Mouse (Mus musculus) left cerebral cortex, adult 8-10 months (tissue): ENCODE data around the gene Nme4. TPM values are rescaled to one million over a fixed set of nuclear protein-coding genes. Genes with fewer than 3 reads are reported as not detected.

Experiments
- DNase-seq, 2 experiments: peaks; one replicate each; pipeline ENCODE4 v3.0.0; 2022; ENCODE audit warnings: low spot score in 2 of 2
- total RNA-seq, 4 experiments: library from RNA; stranded (reverse); gene quantifications; 2 replicates each; pipeline ENCODE4 v1.2.4; 2022

The Nme4 gene
- total RNA-seq, 4 experiments from 2014 or later, result 2.9 to 5.5 (median 4.6) TPM

GRCm38 (mm10) chr17:26068024-26068830 is 27.2 kb downstream of the Nme4 start:
- no peak for DNase-seq

- no peak for DNase-seq
Measured at GRCm38 (mm10) chr17:26066488-26067020, 28.8 kb downstream of the Nme4 start.

DNA sequence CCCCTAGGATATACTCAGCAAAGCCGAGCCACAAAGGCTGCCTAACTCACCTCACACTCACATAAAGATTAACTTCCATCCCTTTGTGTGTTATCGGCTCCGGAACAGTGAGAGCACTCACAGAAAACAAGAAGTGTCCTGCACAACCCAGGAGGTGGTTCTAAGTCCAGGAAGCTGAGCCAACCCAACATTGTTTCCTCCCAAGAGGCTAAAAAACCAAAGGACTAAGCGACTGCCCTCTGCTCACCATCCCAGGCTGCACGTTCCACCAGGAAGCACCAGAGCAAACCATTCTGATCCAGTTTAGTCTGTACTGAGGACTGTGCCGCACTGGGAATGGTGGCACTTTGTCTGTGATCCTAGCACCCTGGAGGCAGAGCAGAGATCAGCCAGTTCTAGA is 30.5 kb downstream of the Nme4 start:
- no peak for DNase-seq

DNA sequence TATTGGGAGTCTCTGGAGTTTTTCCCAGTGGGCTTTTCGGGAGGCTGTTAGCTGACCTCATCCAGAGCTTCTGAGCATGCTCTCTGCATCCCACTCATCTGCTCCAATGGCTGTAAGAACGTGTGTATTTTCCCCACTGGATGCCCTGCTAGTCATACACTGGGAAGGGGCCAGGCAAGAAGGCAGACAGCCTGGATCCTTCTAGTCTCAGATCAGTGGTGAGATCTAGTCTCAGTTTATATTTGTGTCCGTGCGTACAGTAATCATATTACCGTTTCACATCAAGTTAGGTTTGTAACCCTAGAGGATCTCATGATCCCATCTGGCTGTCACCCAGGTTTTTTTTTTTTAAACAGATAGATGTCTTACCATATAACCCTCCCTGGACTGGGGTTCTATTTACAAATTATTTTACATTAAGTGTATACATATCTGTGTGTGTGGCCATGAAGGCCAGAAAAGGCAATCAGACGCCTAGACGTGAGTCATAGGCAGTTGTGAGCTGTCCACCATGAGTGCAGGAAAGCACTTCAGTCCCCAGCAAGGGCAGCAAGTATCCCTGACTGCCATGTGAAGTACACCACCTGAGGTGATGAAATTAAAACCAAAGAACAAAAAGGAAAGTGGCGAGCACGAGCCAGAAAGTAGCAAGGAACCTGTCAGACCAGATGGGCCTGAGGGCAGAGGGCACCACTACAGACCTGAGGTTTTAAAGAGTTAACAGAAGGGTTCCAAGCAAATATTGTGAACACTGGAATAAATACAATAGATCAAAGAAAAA is 37.4 kb downstream of the Nme4 start:
- DNase-seq, result no peak

GRCm38 (mm10) chr17:26057278-26057677 is 38.1 kb downstream of the Nme4 start:
- peak in 1 of 2 experiments; percentile 54 for DNase-seq

DNA sequence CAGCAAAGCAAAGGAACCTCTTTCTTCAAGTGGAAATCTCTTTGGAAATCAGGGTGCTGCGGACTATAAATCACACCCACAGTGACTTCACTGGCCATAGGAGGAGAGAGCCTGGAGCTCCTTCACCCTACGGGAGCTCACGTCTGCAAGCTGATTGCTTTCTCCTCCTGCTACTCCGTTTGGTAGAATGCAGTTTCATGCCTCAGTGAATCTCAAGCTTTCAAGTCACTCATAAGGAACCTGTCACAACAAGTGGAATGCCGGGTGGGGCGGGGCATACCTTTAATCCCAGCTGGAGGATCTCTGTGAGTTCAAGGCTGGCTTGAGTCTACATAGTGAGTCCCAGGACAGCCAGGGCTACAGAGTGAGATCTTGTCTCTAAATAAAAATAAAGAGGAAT is 40.2 kb downstream of the Nme4 start:
- no peak for DNase-seq

- no peak for DNase-seq
Measured at GRCm38 (mm10) chr17:26054133-26054845, 41.1 kb downstream of the Nme4 start.

DNA sequence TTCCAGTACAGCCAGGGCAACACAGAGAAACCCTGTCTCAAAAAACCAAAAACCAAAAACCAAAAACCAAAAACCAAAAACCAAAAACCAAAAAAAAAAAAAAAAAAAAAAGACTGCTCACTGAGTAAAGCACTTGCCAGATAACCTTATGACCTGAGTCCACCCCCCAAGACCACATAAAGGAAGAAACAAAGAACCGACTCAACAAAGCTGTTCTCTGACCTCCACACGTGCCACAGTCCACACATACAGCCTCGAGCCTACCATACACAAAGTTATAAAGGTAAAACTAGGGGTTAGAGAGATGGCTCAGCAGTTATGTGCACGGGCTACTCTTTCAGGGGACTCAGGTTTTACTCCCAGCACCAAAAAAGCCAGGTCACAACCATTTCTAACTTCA is 42.7 kb downstream of the Nme4 start:
- no peak for DNase-seq

GRCm38 (mm10) chr17:26052074-26052473 is 43.3 kb downstream of the Nme4 start:
- no peak for DNase-seq

GRCm38 (mm10) chr17:26048118-26048517 is 47.3 kb downstream of the Nme4 start:
- DNase-seq, result no peak

DNA sequence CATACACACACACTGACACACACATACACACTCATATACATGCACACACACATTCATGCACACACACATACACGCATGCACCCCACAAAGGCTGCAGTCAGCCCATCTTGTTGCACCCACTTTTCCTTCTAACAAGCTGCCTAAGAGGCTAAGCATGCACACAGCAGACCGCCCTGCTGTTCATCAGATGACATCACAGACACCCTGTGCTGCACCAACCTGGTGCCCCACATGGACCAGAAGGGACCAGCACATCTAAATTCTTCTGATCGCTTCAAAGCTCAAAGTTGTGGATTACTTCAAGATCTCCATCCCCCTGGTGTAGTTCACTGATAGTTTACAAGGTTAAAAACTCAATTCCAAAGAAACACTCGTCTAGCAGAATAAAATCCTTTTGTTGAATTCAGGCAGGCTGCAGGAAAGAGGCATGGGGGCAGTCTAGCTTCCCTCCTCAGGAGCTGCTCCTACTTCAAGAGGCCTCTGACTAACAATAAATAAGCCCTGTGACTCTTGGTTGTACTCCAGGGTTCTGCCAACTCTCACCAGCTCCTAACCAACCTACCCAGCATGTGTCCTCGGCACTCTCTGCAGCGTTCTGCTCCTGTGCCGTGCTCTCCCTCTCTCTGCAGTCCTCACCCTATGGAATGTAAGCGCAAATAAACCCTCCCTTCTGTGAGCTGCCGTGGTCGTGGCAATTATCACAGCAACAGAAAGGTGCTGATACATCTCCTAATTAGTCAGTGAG is 49.0 kb downstream of the Nme4 start:
- no peak for DNase-seq

DNA sequence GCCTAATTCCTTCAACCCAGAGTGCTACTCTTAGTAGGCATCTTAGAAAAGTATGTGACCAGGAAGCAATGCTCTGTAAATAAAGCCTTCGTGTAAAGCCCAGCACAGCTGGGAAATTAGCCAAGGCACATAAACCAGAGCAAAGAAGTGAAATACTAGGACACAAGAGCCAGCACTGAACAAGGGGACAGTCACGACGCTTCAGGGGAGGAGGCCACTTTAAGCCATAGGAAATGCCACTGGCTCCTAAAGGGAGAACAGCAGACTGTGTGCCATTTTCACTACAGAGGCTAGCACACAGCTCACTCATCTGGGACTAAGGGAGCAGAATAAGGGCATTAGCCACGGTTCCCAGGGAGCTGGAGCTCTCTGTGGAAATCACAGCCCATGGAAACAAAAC is 50.1 kb downstream of the Nme4 start:
- no peak for DNase-seq

- peak; percentile 72 to 76 for DNase-seq
Measured at GRCm38 (mm10) chr17:26043249-26043636, 52.2 kb downstream of the Nme4 start.

DNA sequence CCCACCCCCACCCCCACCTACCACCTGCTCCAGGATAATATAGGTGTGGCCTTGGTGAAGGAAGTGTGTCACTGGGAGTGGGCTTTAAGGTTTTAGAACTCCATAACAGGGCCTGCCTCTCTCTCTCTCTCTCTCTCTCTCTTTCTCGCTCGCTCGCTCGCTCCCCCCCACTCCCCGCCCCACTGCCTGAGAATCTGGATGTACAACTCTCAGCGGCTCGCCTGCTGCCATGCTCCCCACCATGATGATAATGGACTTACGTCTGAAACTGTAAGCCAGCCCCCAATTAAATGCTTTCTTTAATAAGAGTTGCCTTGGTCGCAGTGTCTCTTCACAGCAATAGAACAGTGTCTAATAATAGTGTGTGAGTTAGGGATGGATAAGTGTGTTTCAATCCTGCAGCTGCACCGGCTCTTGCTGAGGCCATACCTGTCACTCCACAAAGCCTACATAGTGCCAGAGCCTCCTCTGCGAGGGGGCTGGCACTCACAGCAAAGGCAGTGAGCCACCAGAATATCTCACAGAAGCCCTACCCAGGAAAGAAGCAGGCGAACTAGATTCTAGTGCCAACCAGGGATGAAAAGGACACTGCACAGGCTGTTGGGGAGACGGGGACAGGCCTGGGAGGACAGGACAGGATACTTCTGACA is 52.7 kb downstream of the Nme4 start:
- peak in 1 of 2 experiments; percentile 50 for DNase-seq

Other genes with a start within 250 kb of the Nme4 start
- gene Wdr90, start 234.1 kb downstream of the Nme4 start, total RNA-seq, result 10 to 100 TPM; 23.4 to 29.1 (median 24.5) TPM
- gene Mcrip2, start 226.8 kb downstream of the Nme4 start, total RNA-seq, result 10 to 100 TPM; 16.8 to 25.2 (median 19.0) TPM
- 10 to 100 TPM; 31.4 to 37.3 (median 34.6) TPM for gene Mettl26, start 220.5 kb downstream of the Nme4 start, total RNA-seq
- gene Wfikkn1, start 214.7 kb downstream of the Nme4 start, total RNA-seq, result 1 to 10 TPM; 1.4 to 3.2 (median 1.5) TPM
- 10 to 100 TPM; 39.7 to 46.1 (median 45.1) TPM for gene Rab40c, start 175.9 kb downstream of the Nme4 start, total RNA-seq
- 100 to 1,000 TPM; 104 to 113 (median 104) TPM for gene Pigq, start 150.7 kb downstream of the Nme4 start, total RNA-seq
- under 1 TPM; 0.41 to 0.74 (median 0.48) TPM for gene Nhlrc4, start 150.6 kb downstream of the Nme4 start, total RNA-seq
- gene A930017K11Rik, start 143.0 kb downstream of the Nme4 start, total RNA-seq, result 1 to 10 TPM in 3 of 4 experiments, under 1 TPM in 1; 0.63 to 1.8 (median 1.4) TPM
- gene Capn15, start 109.8 kb downstream of the Nme4 start, total RNA-seq, result 10 to 100 TPM; 34.3 to 50.9 (median 46.4) TPM
- gene Rab11fip3, start 26.0 kb downstream of the Nme4 start, total RNA-seq, result 10 to 100 TPM; 89.1 to 97.8 (median 95.8) TPM
- gene Decr2, start 5.3 kb downstream of the Nme4 start, total RNA-seq, result 10 to 100 TPM; 29.1 to 35.8 (median 31.0) TPM
- gene Tmem8, start 17.7 kb upstream of the Nme4 start, total RNA-seq, result 10 to 100 TPM; 13.0 to 16.3 (median 15.4) TPM
- 10 to 100 TPM; 61.0 to 74.7 (median 62.8) TPM for gene Mrpl28, start 27.9 kb upstream of the Nme4 start, total RNA-seq
- gene Axin1, start 43.1 kb upstream of the Nme4 start, total RNA-seq, result 10 to 100 TPM; 24.6 to 30.3 (median 28.2) TPM
- under 1 TPM; 0.37 to 0.57 (median 0.46) TPM for gene Pdia2, start 103.5 kb upstream of the Nme4 start, total RNA-seq
- 10 to 100 TPM; 34.5 to 49.5 (median 46.8) TPM for gene Rgs11, start 107.3 kb upstream of the Nme4 start, total RNA-seq
- 10 to 100 TPM; 86.9 to 98.2 (median 93.2) TPM for gene Arhgdig, start 112.2 kb upstream of the Nme4 start, total RNA-seq
- gene Fam234a, start 148.6 kb upstream of the Nme4 start, total RNA-seq, result 10 to 100 TPM; 21.9 to 23.3 (median 22.3) TPM
- gene Luc7l, start 157.3 kb upstream of the Nme4 start, total RNA-seq, result 10 to 100 TPM; 72.2 to 78.2 (median 75.6) TPM